Mouse (Mus musculus) lung, embryonic 16.5 days (tissue): ENCODE results near the gene Hacd2. TPM values are rescaled to one million over a fixed set of nuclear protein-coding genes. Genes with fewer than 3 reads are reported as not detected.

ENCODE experiments used
- ATAC-seq: fragments of 200-750 bp; cut with Nextera tagmentation; 2 replicates; pipeline ENCODE4 v1.8.0; 2017; ENCODE audit warnings: low read depth, mild to moderate bottlenecking, moderate library complexity
- H3K27ac ChIP-seq: fragments of 300-500 bp; sonication (generic); 2 replicates; pipeline ENCODE4 v1.5.1; 2014; ENCODE audit warnings: mild to moderate bottlenecking, control low read depth, low read length
- H3K27me3 ChIP-seq: fragments of 300-500 bp; sonication (generic); 2 replicates; pipeline ENCODE4 v1.6.1; 2014; ENCODE audit warnings: low read depth, low read length, mixed read lengths; ENCODE audit not compliant: control insufficient read depth, insufficient read depth
- H3K36me3 ChIP-seq: fragments of 300-500 bp; sonication (generic); 2 replicates; pipeline ENCODE4 v1.6.1; 2014; ENCODE audit warnings: low read length; ENCODE audit not compliant: control insufficient read depth, insufficient read depth
- H3K4me1 ChIP-seq: fragments of 300-500 bp; sonication (generic); replicated peaks from 2 replicates; pipeline ENCODE4 v1.6.1; 2014; ENCODE audit warnings: low read length, mixed read lengths; ENCODE audit not compliant: control insufficient read depth, insufficient read depth
- H3K4me2 ChIP-seq: fragments of 300-500 bp; sonication (generic); 2 replicates; pipeline ENCODE4 v1.6.1; 2014; ENCODE audit warnings: low read depth, low read length, control low read depth
- H3K4me3 ChIP-seq: fragments of 300-500 bp; sonication (generic); 2 replicates; pipeline ENCODE4 v1.5.1; 2014; ENCODE audit warnings: mild to moderate bottlenecking, low read length, control low read depth
- H3K9ac ChIP-seq: fragments of 300-500 bp; sonication (generic); 2 replicates; pipeline ENCODE4 v1.6.1; 2014; ENCODE audit warnings: low read length, control low read depth
- H3K9me3 ChIP-seq: fragments of 300-500 bp; sonication (generic); 2 replicates; pipeline ENCODE4 v1.6.1; 2016; ENCODE audit warnings: low read length; ENCODE audit not compliant: control insufficient read depth
- WGBS: fragments of 180-500 bp; shearing (Covaris S2); extraction: QIAGEN DNeasy Blood & Tissue Kit; methylation state at CpG from one replicate; pipeline ENCODE4 v1.1.7; 2014; 5-methylcytosine and 5-hydroxymethylcytosine counted together
- polyA plus RNA-seq: library from polyadenylated mRNA; unstranded; fragments of >200 nt; fragmentation: Nextera tagmentation; extraction: Ambion mirVana; gene quantifications from 2 replicates; pipeline ENCODE4 v1.2.1, GENCODE M21; 2015

Hacd2 gene
- polyA plus RNA-seq, 1 experiment from 2014 or later: 78.2 TPM

- ATAC-seq: no peak
- no peaks in the 10 kb centered on the region for H3K27me3 ChIP-seq
- H3K4me3 ChIP-seq: no peak overlapping the region
- H3K36me3 ChIP-seq: peaks cover 21% of the 10 kb centered on the region
- peaks cover 9% of the 10 kb centered on the region for H3K4me1 ChIP-seq
- no peak overlapping the region for H3K4me2 ChIP-seq
- no peaks in the 10 kb centered on the region for H3K9me3 ChIP-seq
- no peak overlapping the region for H3K27ac ChIP-seq
- 72% methylated on average over 3 of the region's 3 CpGs for WGBS
- no peak overlapping the region for H3K9ac ChIP-seq
Observed at GRCm38 (mm10) chr16:34991365-34991764, 30.9 kb upstream of the Hacd2 start.

GRCm38 (mm10) chr16:34992854-34993253 is 29.4 kb upstream of the Hacd2 start:
- Histone ChIP-seq H3K4me2 (no peak overlapping the region), H3K27ac (no peak overlapping the region; the same call in 1 of the 2 replicates), H3K4me1 (peaks cover 19% of the 10 kb centered on the region), H3K9ac (no peak overlapping the region), H3K4me3 (no peak overlapping the region), H3K27me3 (no peaks in the 10 kb centered on the region), H3K36me3 (peaks cover 17% of the 10 kb centered on the region), H3K9me3 (no peaks in the 10 kb centered on the region)
- 78% methylated on average over 5 of the region's 5 CpGs for WGBS
- ATAC-seq: no peak

DNA sequence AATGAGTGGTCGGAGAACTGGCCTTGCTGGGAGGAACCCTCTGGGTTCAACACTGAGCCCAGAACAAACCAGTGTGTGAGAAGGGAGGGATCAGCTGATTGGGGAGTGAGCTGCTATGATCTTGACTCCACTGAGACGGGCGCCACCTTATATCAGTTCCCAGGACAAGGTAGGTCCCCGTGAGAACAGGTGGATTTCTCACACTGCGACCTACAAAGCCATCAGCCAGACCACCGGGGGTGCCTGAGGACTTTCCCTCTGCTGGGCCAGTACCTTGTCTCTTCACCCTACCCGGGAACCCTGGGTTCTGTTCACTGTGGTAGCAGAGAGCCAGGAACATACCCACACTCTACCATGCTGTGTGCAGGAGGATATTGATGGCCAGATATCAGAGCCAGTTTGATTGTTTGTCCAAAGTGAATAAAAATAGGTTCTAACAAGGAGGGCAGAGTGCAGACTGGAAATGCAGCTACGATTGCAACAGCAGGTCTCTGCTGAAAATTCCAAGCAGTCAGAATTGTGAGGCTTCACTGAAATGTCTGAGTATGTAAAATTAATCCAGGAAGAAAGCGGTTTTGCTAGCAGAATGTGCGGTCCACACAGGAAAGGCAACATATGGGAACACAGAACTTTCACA is 28.4 kb upstream of the Hacd2 start:
- peaks cover 17% of the 10 kb centered on the region for H3K36me3 ChIP-seq
- 79% methylated on average over 10 of the region's 10 CpGs for WGBS
- ATAC-seq: no peak
- peak overlapping the region; percentile 65 for H3K27ac ChIP-seq
- H3K4me1 ChIP-seq: peaks cover 21% of the 10 kb centered on the region
- peak overlapping the region; percentile 10; the same call in 1 of the 2 replicates for H3K9ac ChIP-seq
- H3K4me3 ChIP-seq: no peak overlapping the region
- no peaks in the 10 kb centered on the region for H3K27me3 ChIP-seq
- no peak overlapping the region for H3K4me2 ChIP-seq
- no peaks in the 10 kb centered on the region for H3K9me3 ChIP-seq

DNA sequence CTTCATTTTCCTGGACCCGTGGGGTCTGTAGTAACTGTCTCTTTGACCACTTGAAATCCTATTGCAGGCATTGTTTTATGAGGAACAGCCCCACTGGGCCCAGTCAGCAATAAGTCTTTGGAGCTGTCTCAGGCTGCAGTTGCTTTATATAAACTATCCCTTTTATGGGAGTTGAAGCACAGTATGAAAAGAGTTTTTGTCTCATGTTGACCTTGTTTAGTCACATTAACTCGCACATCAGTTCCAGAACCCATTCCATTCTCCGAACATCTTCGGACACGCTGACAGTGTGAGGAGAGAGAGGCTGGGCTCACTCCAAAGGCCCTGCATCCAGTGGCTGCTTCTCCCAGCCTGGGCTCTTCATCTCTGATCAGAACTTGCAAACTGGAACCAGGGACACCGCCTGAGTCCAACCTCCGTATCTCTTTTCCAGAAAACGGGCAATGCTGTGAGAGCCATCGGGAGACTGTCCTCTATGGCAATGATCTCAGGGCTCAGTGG is 27.5 kb upstream of the Hacd2 start:
- ATAC-seq: peak; percentile 68
- H3K4me2 ChIP-seq: no peak overlapping the region
- H3K9ac ChIP-seq: no peak overlapping the region
- H3K4me3 ChIP-seq: no peak overlapping the region
- peaks cover 14% of the 10 kb centered on the region for H3K36me3 ChIP-seq
- peak overlapping the region; percentile 71 for H3K27ac ChIP-seq
- H3K27me3 ChIP-seq: no peaks in the 10 kb centered on the region
- no peaks in the 10 kb centered on the region for H3K9me3 ChIP-seq
- WGBS: 53% methylated on average over 9 of the region's 9 CpGs
- H3K4me1 ChIP-seq: peaks cover 21% of the 10 kb centered on the region

GRCm38 (mm10) chr16:34996133-34996532 is 26.1 kb upstream of the Hacd2 start:
- Histone ChIP-seq H3K9me3 (no peaks in the 10 kb centered on the region), H3K9ac (peak overlapping the region; percentile 49; the same call in 1 of the 2 replicates), H3K27ac (peak overlapping the region; percentile 81), H3K4me1 (peaks cover 25% of the 10 kb centered on the region), H3K4me3 (peak overlapping the region; percentile 10; the same call in 1 of the 2 replicates), H3K36me3 (peaks cover 9% of the 10 kb centered on the region), H3K4me2 (peak overlapping the region; percentile 27; the same call in 1 of the 2 replicates), H3K27me3 (no peaks in the 10 kb centered on the region)
- WGBS: 22% methylated on average over 5 of the region's 5 CpGs
- peak; percentile 80 for ATAC-seq

GRCm38 (mm10) chr16:34997052-34997451 is 25.2 kb upstream of the Hacd2 start:
- Histone ChIP-seq H3K36me3 (peaks cover 7% of the 10 kb centered on the region), H3K4me1 (peaks cover 25% of the 10 kb centered on the region), H3K4me2 (no peak overlapping the region; the same call in 1 of the 2 replicates), H3K9ac (no peak overlapping the region), H3K4me3 (no peak overlapping the region), H3K27ac (peak overlapping the region; percentile 15; the same call in 1 of the 2 replicates), H3K9me3 (no peaks in the 10 kb centered on the region), H3K27me3 (no peaks in the 10 kb centered on the region)
- WGBS: 41% methylated on average over 4 of the region's 4 CpGs
- ATAC-seq: no peak

- Histone ChIP-seq H3K9ac (no peak overlapping the region), H3K4me1 (peaks cover 25% of the 10 kb centered on the region), H3K4me3 (no peak overlapping the region), H3K9me3 (no peaks in the 10 kb centered on the region), H3K4me2 (peak overlapping the region; percentile 3; the same call in 1 of the 2 replicates), H3K36me3 (peaks cover 8% of the 10 kb centered on the region), H3K27me3 (no peaks in the 10 kb centered on the region), H3K27ac (peak overlapping the region; percentile 15; the same call in 1 of the 2 replicates)
- WGBS: 50% methylated on average over 10 of the region's 10 CpGs
- no peak for ATAC-seq
Observed at GRCm38 (mm10) chr16:34997576-34997975, 24.7 kb upstream of the Hacd2 start.

DNA sequence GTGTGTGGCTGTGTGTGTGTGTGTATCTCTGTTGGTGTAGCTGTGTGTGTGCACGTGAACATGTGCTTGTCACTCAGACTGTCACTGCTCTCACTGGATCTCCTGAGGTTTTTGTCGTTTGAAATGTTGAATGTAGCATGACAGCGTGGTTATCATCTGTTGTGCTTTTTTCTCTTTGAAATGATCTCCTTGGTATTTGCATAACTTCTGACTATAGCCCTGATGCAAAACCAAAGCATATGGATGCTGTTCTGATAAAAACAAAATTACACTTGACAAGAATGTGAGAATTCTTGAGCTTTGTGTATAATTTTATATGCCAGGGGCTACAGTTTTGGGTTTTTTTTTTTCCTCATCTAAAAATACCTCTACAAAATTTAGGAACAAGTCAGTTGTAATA is 23.2 kb upstream of the Hacd2 start:
- H3K4me2 ChIP-seq: no peak overlapping the region
- no peak overlapping the region for H3K9ac ChIP-seq
- H3K4me3 ChIP-seq: no peak overlapping the region

GRCm38 (mm10) chr16:34999986-35000385 is 22.2 kb upstream of the Hacd2 start:
- Histone ChIP-seq H3K4me1 (peaks cover 21% of the 10 kb centered on the region), H3K9ac (no peak overlapping the region), H3K36me3 (peaks cover 8% of the 10 kb centered on the region), H3K27ac (no peak overlapping the region), H3K4me2 (no peak overlapping the region), H3K27me3 (no peaks in the 10 kb centered on the region), H3K9me3 (no peaks in the 10 kb centered on the region), H3K4me3 (no peak overlapping the region)
- no peak for ATAC-seq
- 43% methylated on average over 11 of the region's 11 CpGs for WGBS

More for the DNA sequence above, 23.2 kb upstream of the Hacd2 start:
- H3K27me3 ChIP-seq: no peaks in the 10 kb centered on the region
- peaks cover 8% of the 10 kb centered on the region for H3K36me3 ChIP-seq
- ATAC-seq: no peak
- peaks cover 21% of the 10 kb centered on the region for H3K4me1 ChIP-seq
- WGBS: 75% methylated on average over 3 of the region's 3 CpGs
- H3K9me3 ChIP-seq: no peaks in the 10 kb centered on the region
- no peak overlapping the region for H3K27ac ChIP-seq
